Mouse (Mus musculus): ENCODE data around the gene Ldb3. TPM values are rescaled to one million over a fixed set of nuclear protein-coding genes. Genes with fewer than 3 reads are reported as not detected.

Ldb3 gene
- total and polyA plus RNA-seq, 3 experiments, result 0.01 TPM; not detected in 2

DNA sequence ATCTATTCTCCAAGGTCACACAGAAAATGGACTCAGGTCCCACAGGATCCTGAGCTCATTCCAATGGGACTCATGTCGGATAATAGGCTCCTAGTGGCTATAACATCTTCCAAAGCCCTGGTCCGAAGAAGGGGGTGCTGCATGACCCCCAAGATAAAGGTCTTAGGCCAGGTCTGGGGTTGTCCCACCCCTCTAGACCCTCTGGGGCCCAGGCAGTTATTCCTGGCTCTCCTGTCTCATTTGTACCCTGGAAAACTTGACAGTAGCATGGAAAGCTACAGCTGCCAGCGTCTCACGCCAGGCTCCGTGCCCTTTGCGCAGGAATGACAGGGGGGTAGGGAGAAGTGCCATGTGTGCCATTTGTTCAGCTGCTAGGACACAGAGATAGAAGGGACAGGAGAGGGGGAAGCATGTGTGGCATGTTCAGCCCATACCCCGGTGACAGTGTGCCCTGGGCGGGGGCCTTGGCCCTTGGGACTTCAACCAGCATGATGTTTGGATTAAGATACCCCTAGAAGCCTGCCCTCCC lies 767 bp upstream of the Ldb3 start:
- no peak for DNase-seq (ENCODE audit: low read depth, low spot score)
- no peaks in the 10 kb centered on the region for H3K79me2 ChIP-seq (ENCODE audit: control insufficient read depth, insufficient read depth, low read length, poor library complexity)
- no peak overlapping the region for H3K4me3 ChIP-seq (ENCODE audit: control insufficient read depth in 1 of 2, insufficient read depth in 1 of 2, low read depth in 2 of 2, low read length in 2 of 2)
- no peak for TF ChIP-seq MAFK (IDR thresholded peaks at IDR 0.05; ENCODE audit: borderline replicate concordance, low read depth, low read length)
- TF ChIP-seq ETS1 (IDR thresholded peaks at IDR 0.05; ENCODE audit: low read depth, low read length), result no peak
- no peak for TF ChIP-seq ELF1 (IDR thresholded peaks at IDR 0.05; ENCODE audit: low read depth, low read length)
- no peak for TF ChIP-seq JUND (IDR thresholded peaks at IDR 0.05; ENCODE audit: low read depth, low read length)
- no peak for TF ChIP-seq MXI1 (IDR thresholded peaks at IDR 0.05; ENCODE audit: low read depth, low read length)
- TF ChIP-seq POLR2AphosphoS5 (IDR thresholded peaks at IDR 0.05; ENCODE audit: borderline replicate concordance, low read depth, low read length), result no peak
- TF ChIP-seq SIN3A (IDR thresholded peaks at IDR 0.05; ENCODE audit: low read length), result no peak
- no peak for TF ChIP-seq USF1 (IDR thresholded peaks at IDR 0.05; ENCODE audit: low read depth, low read length)
- no peak for TF ChIP-seq CHD1 (IDR thresholded peaks at IDR 0.05; ENCODE audit: low read depth, low read length)
- TF ChIP-seq UBTF (IDR thresholded peaks at IDR 0.05; ENCODE audit: borderline replicate concordance, insufficient read depth, low read depth, low read length), result no peak
- H3K36me3 ChIP-seq (ENCODE audit: control insufficient read depth in 1 of 2, insufficient read depth in 2 of 2, low read length in 2 of 2), result no peaks in the 10 kb centered on the region
- H3K9me3 ChIP-seq (replicated peaks; ENCODE audit: insufficient read depth, low read length), result no peaks in the 10 kb centered on the region
- H3K27me3 ChIP-seq (ENCODE audit: control insufficient read depth in 1 of 2, insufficient read depth in 2 of 2, low read length in 2 of 2), result 0 out of 4 replicates have a peak, but pooled peaks cover 0 to 2% of the 10 kb centered on the region in 2 experiments
- H3K27ac ChIP-seq (ENCODE audit: control insufficient read depth, low read depth, low read length), result no peak overlapping the region
- H3K9ac ChIP-seq (ENCODE audit: control insufficient read depth, low read depth, low read length, poor library complexity, severe bottlenecking), result no peak overlapping the region
- peaks cover 0 to 9% of the 10 kb centered on the region in 2 experiments; a peak in 2 of 4 replicates for H3K4me1 ChIP-seq (ENCODE audit: control insufficient read depth in 1 of 2, insufficient read depth in 2 of 2, low read length in 2 of 2)

DNA sequence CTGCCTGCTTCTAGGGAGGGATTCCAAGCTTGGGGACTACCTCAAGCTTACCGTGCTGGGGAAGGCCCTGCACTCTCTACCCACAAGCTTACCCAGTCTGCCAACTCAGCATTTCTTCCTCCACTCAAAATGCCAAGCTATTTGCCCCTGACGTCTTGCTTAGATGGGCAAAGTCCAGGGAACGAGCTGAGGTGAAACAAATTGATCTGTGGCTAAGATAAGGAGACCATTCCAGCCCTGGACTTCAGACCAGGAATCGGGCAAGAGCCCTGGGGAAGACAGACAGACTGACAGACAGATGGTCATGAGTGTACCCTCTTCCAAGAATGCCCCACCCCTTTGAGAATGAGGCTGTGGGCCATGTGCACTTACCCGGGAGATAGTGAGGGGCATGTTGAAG lies 477 bp downstream of the Ldb3 start:
- Histone ChIP-seq H3K9me3 (replicated peaks; ENCODE audit: insufficient read depth, low read length) (no peaks in the 10 kb centered on the region), H3K4me1 (ENCODE audit: control insufficient read depth in 1 of 2, insufficient read depth in 2 of 2, low read length in 2 of 2) (peaks cover 0 to 9% of the 10 kb centered on the region in 2 experiments; a peak in 2 of 4 replicates), H3K79me2 (ENCODE audit: control insufficient read depth, insufficient read depth, low read length, poor library complexity) (no peaks in the 10 kb centered on the region), H3K27ac (ENCODE audit: control insufficient read depth, low read depth, low read length) (no peak overlapping the region), H3K9ac (ENCODE audit: control insufficient read depth, low read depth, low read length, poor library complexity, severe bottlenecking) (no peak overlapping the region), H3K36me3 (ENCODE audit: control insufficient read depth in 1 of 2, insufficient read depth in 2 of 2, low read length in 2 of 2) (no peaks in the 10 kb centered on the region), H3K4me3 (ENCODE audit: control insufficient read depth in 1 of 2, insufficient read depth in 1 of 2, low read depth in 2 of 2, low read length in 2 of 2) (no peak overlapping the region), H3K27me3 (ENCODE audit: control insufficient read depth in 1 of 2, insufficient read depth in 2 of 2, low read length in 2 of 2) (no peaks in the 10 kb centered on the region)
- no peak for DNase-seq (ENCODE audit: low read depth, low spot score)
- TF ChIP-seq ZNF384 (IDR thresholded peaks at IDR 0.05; ENCODE audit: low read depth, low read length) (no peak), POLR2A (IDR thresholded peaks at IDR 0.05; ENCODE audit: control insufficient read depth in 1 of 2, insufficient read depth in 1 of 2, low read depth in 1 of 2, low read length in 2 of 2, poor library complexity in 1 of 2) (no peak), TAL1 (IDR thresholded peaks at IDR 0.05; ENCODE audit: low read length) (no peak), CTCF (IDR thresholded peaks at IDR 0.05 in 2 of 3, conservative IDR thresholded peaks at IDR 0.05 in 1 of 3; ENCODE audit: control insufficient read depth in 1 of 3, insufficient read depth in 1 of 3, low read depth in 2 of 3, low read length in 3 of 3, poor library complexity in 1 of 3, severe bottlenecking in 1 of 3) (no peak), USF2 (IDR thresholded peaks at IDR 0.05; ENCODE audit: borderline replicate concordance in 1 of 2, insufficient read depth in 1 of 2, low read depth in 1 of 2, low read length in 2 of 2) (no peak), ZMIZ1 (IDR thresholded peaks at IDR 0.05; ENCODE audit: low read depth, low read length) (no peak), GABPA (IDR thresholded peaks at IDR 0.05; ENCODE audit: low read depth, low read length) (no peak), HCFC1 (IDR thresholded peaks at IDR 0.05; ENCODE audit: low read depth, low read length) (no peak), CHD1 (IDR thresholded peaks at IDR 0.05; ENCODE audit: low read depth, low read length) (no peak)
